Mouse (Mus musculus): Measurements from ENCODE around the gene Zfp1.
A peak's percentile ranks its signal among the peaks of the same experiment; 100 is the strongest.
"Not testable (repeated sequence)": the region's sequence is repeated elsewhere in the genome, so short reads cannot be mapped to it uniquely, and the experiment has no call there.

The Zfp1 gene

GRCm38 (mm10) chr8:111625694-111626527 is 17.3 kb upstream of the Zfp1 start:
- no peak for DNase-seq (ENCODE audit: low spot score)

- no peak for DNase-seq (ENCODE audit: low spot score)
Measured at GRCm38 (mm10) chr8:111626528-111626820, 16.7 kb upstream of the Zfp1 start.

- DNase-seq (ENCODE audit: low spot score): no peak
Measured at GRCm38 (mm10) chr8:111626933-111627332, 16.3 kb upstream of the Zfp1 start.

- no peak for DNase-seq (ENCODE audit: low spot score)
Measured at GRCm38 (mm10) chr8:111627923-111628322, 15.3 kb upstream of the Zfp1 start.

- no peak for DNase-seq (ENCODE audit: low spot score)
Measured at GRCm38 (mm10) chr8:111628401-111628800, 14.8 kb upstream of the Zfp1 start.

- no peak for DNase-seq (ENCODE audit: low spot score)
Measured at GRCm38 (mm10) chr8:111628894-111629501, 14.2 kb upstream of the Zfp1 start.

- no peak for DNase-seq (ENCODE audit: low spot score)
Measured at GRCm38 (mm10) chr8:111630105-111630521, 13.1 kb upstream of the Zfp1 start, which contains the start of gene Ldhd. Ldhd (minus strand) TSS chr8:111630374.

- DNase-seq (ENCODE audit: low spot score): no peak
Measured at GRCm38 (mm10) chr8:111631589-111631988, 11.6 kb upstream of the Zfp1 start.

- no peak for DNase-seq (ENCODE audit: low spot score)
Measured at GRCm38 (mm10) chr8:111632976-111633375, 10.2 kb upstream of the Zfp1 start.

- DNase-seq (ENCODE audit: low spot score): no peak
Measured at GRCm38 (mm10) chr8:111638086-111638485, 5.1 kb upstream of the Zfp1 start.

- no peak for DNase-seq (ENCODE audit: low spot score)
Measured at GRCm38 (mm10) chr8:111641064-111641463, 2.1 kb upstream of the Zfp1 start.

- DNase-seq (ENCODE audit: low spot score): no peak
Measured at GRCm38 (mm10) chr8:111642496-111642895, 705 bp upstream of the Zfp1 start.

- DNase-seq (ENCODE audit: low spot score): no peak
Measured at GRCm38 (mm10) chr8:111642939-111643263, 300 bp upstream of the Zfp1 start.

- not testable (repeated sequence) for DNase-seq (ENCODE audit: low spot score)
Measured at GRCm38 (mm10) chr8:111644286-111645051, 1.3 kb downstream of the Zfp1 start.

- no peak for DNase-seq (ENCODE audit: low spot score)
Measured at GRCm38 (mm10) chr8:111645715-111646114, 2.5 kb downstream of the Zfp1 start.

GRCm38 (mm10) chr8:111648834-111649233 is 5.6 kb downstream of the Zfp1 start:
- no peak for DNase-seq (ENCODE audit: low spot score)

GRCm38 (mm10) chr8:111650651-111651050 is 7.5 kb downstream of the Zfp1 start:
- DNase-seq (ENCODE audit: low spot score): no peak

- DNase-seq (ENCODE audit: low spot score): no peak
Measured at GRCm38 (mm10) chr8:111653524-111653923, 10.3 kb downstream of the Zfp1 start.

GRCm38 (mm10) chr8:111657312-111657854 is 14.2 kb downstream of the Zfp1 start:
- DNase-seq (ENCODE audit: low spot score): no peak

- no peak for DNase-seq (ENCODE audit: low spot score)
Measured at GRCm38 (mm10) chr8:111658819-111659423, 15.7 kb downstream of the Zfp1 start.

GRCm38 (mm10) chr8:111662473-111662872 is 19.3 kb downstream of the Zfp1 start:
- peak; percentile 54 for DNase-seq (ENCODE audit: low spot score)

- no peak for DNase-seq (ENCODE audit: low spot score)
Measured at GRCm38 (mm10) chr8:111666751-111667150, 23.6 kb downstream of the Zfp1 start.
